Mouse (Mus musculus) left cerebral cortex, adult 2 months (tissue): Measurements from ENCODE around the gene Ttc7b. TPM values are rescaled to one million over a fixed set of nuclear protein-coding genes. Genes with fewer than 3 reads are reported as not detected.

Experiments used
- DNase-seq, 2 experiments: peaks; one replicate each; pipeline ENCODE4 v3.0.0; 2021 to 2022; ENCODE audit warnings: low spot score in 2 of 2, mixed read lengths in 1 of 2; ENCODE audit errors: extremely low spot score in 1 of 2
- H3K27ac ChIP-seq: fragments of 200-600 bp; 2 replicates; pipeline ENCODE4 v1.8.1; 2022
- H3K4me3 ChIP-seq: fragments of 200-600 bp; 2 replicates; pipeline ENCODE4 v1.8.1; 2022
- CTCF ChIP-seq: fragments of 200-600 bp; IDR thresholded peaks from 2 replicates; pipeline ENCODE4 v1.8.1; 2022; ENCODE audit warnings: antibody characterized with exemption, mild to moderate bottlenecking, moderate library complexity
- intact Hi-C: fragments of 180-260 bp; cut with DNase I; formaldehyde crosslinking; loops from one replicate; pipeline ENCODE4 v1.15.1; 2025
- total RNA-seq, 2 experiments: library from RNA; stranded (reverse); gene quantifications; 2 replicates each; pipeline ENCODE4 v1.2.3; 2021

Gene Ttc7b
- total RNA-seq, 2 experiments from 2014 or later = 242 to 253 TPM

DNA sequence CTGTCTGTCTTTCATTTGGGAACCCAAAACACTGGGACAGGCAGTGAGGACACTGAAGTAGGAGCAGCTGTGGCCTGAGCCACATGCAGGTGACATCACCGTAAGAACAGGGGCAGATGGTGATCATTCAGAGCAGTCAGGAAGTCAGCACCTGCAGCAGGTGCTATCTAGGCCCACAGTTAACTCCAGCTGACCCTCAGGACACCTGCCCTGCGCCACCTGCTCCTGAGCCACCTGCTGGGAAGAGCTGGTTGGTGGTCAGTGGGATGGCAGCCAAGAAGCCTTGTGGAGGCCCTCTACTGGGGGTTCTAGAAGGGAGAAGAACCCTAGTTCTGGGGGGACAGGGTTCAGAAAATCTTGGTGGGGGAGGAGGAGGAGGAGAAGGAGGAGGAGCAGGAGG lies 216.3 kb downstream of the Ttc7b start:
- H3K27ac ChIP-seq = peak overlapping the region; percentile 84
- TF ChIP-seq CTCF = no peak
- H3K4me3 ChIP-seq = no peak overlapping the region
- intact Hi-C loops = no loop called here
- no peak for DNase-seq

DNA sequence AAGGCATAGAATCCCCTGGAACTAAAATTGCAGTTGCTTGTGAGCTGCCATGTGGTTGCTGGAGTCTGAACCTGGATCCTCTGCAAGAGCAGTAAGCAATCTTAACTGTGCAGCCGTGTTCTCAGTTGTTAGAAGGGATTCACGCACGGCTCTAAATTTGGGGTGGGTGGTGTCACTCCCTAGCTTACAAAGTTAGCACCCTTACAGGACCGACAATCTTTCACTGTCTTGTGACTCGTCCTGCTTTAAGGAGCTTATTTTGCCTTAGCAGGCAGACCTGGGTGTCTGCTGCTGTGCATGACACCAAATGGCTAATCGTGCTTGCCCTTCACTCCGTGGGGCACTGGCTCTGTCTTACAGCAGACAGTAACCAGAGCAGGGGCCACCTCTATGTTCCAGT lies 217.5 kb downstream of the Ttc7b start:
- no peak overlapping the region for H3K4me3 ChIP-seq
- peak overlapping the region; percentile 84 for H3K27ac ChIP-seq
- intact Hi-C loops = no loop called here
- TF ChIP-seq CTCF = no peak
- no peak for DNase-seq

DNA sequence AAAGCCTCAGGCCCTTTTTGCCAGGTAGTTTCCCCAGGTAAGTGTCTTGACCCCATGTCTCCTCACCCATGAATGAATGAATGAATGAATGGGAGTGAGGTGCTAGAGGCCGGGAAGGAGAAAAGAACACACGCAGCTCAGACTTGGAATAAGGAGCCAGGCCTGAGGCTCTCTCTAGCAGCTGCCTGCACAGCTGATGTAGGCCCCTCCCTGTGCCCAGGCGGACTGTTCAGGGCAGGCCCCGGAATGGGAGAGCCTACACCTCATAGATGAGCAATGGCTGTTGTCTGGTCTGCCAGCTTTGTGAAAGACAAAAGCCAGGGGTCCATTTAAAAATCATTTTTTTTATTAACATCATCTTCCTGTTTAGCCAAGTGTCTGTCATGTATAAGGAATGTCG lies 220.2 kb downstream of the Ttc7b start:
- no peak for TF ChIP-seq CTCF
- no peak for DNase-seq
- intact Hi-C loops = no loop called here
- Histone ChIP-seq H3K4me3 (no peak overlapping the region), H3K27ac (peak overlapping the region; percentile 17; the same call in 1 of the 2 replicates)

DNA sequence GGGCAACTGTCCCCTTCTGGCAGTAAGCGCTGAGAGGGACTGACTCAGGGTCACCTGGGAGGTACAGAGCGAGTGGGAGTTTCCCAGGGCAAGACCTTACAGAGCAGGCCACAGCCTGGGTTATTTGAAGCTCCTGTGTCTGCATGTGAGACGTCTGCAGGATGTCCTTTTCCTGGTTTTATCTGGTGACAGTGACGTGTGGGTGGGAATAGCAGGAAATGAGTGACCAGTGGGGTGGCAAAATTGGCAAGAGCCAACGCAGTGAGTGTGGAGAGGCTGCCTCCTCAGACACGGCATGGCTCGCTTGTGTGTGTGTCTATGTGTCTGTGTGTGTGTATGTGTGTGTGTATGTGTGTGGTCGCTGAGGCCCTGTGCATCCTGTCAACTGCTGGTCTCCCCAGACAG lies 221.3 kb downstream of the Ttc7b start:
- no peak for DNase-seq
- H3K27ac ChIP-seq = peak overlapping the region; percentile 55
- TF ChIP-seq CTCF = no peak
- intact Hi-C loops = no loop called here
- H3K4me3 ChIP-seq = no peak overlapping the region

DNA sequence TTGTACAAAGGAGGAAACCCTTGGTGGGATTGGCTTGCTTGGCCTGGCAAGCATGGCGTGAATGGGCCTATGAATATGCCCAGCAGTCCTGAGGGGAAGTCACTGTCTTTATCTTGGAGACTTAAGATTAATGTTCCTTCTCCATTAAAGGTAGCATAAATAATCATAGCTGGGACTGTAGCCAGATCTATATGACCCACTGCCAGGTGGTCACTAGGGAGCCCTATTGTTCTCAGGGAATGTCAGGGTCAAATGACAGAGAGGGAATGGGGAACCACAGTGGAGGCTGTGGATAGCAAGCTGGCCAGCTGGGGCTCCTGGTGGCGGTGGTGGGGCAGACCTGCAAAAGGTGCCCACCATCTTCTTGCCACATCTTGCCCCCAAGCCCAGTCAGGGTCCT lies 221.8 kb downstream of the Ttc7b start:
- no peak overlapping the region for H3K4me3 ChIP-seq
- H3K27ac ChIP-seq = peak overlapping the region; percentile 55
- intact Hi-C loops = no loop called here
- no peak for DNase-seq
- TF ChIP-seq CTCF = no peak

DNA sequence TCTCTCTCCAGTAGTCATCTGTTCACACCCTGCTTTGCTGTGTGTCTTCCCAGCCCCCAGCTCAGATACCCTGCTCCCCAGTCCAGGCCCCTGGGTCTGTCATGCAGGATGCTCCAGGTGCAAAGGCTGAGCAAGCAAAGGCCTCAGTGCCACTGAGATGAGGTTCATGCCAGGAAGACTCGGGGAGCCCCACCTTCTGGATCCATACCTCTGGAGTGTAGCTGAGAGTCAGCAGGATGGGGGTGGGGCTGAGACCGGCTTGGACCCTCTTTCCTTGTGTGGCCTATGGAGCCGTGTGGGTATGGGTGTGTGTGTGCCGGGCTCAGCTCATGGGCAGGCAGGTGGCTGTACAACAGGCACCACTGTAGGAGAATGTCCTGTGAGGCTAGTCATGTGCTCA lies 222.7 kb downstream of the Ttc7b start:
- no peak for TF ChIP-seq CTCF
- no peak for DNase-seq

DNA sequence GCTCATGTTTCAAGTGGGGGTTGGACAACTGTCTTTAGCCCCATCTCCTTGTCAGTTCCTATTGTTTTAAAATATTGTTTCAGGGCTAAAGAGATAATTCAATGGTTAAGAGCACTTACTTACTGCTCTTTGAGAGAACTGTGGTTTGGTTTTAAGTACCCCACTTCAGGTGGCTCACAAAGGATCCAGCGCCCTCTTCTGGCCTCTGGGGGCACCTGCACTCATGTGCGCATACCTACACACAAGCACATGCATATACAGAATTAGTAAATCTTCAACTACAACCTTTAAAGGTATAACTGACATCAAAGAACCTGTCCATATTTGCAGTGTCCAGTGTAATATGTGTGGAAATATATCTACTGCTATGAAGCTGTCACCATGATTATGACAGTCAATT lies 226.2 kb downstream of the Ttc7b start:
- TF ChIP-seq CTCF = peak; percentile 35
- intact Hi-C loops = no loop called here

More for the DNA sequence above, 222.7 kb downstream of the Ttc7b start:
- intact Hi-C loops = no loop called here
- H3K4me3 ChIP-seq = no peak overlapping the region
- H3K27ac ChIP-seq = peak overlapping the region; percentile 51

DNA sequence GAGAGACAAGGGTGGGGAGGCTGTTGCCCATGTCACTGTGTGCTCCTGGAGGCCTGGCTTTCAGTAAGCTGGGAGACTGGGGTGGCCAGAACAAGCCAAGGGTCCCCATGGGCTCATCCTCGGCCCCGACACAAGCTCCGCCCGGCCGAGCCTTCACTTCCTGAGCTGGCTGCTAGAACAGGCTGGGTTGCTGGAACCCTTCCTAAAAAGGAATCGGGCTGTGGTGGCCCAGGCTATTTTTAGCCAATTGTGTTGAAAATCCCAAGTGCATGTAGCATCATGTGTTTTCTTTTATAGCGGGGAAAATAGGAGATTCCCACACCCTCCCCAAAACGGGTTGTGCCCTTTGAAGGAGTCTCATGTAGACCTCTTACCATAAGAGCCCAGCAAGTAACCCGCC lies 226.7 kb downstream of the Ttc7b start:
- H3K27ac ChIP-seq = peak overlapping the region; percentile 60
- H3K4me3 ChIP-seq = no peak overlapping the region
- intact Hi-C loops = no loop called here
- TF ChIP-seq CTCF = no peak
- no peak for DNase-seq

More for the DNA sequence above, 226.2 kb downstream of the Ttc7b start:
- peak overlapping the region; percentile 60 for H3K27ac ChIP-seq
- H3K4me3 ChIP-seq = no peak overlapping the region
- no peak for DNase-seq

DNA sequence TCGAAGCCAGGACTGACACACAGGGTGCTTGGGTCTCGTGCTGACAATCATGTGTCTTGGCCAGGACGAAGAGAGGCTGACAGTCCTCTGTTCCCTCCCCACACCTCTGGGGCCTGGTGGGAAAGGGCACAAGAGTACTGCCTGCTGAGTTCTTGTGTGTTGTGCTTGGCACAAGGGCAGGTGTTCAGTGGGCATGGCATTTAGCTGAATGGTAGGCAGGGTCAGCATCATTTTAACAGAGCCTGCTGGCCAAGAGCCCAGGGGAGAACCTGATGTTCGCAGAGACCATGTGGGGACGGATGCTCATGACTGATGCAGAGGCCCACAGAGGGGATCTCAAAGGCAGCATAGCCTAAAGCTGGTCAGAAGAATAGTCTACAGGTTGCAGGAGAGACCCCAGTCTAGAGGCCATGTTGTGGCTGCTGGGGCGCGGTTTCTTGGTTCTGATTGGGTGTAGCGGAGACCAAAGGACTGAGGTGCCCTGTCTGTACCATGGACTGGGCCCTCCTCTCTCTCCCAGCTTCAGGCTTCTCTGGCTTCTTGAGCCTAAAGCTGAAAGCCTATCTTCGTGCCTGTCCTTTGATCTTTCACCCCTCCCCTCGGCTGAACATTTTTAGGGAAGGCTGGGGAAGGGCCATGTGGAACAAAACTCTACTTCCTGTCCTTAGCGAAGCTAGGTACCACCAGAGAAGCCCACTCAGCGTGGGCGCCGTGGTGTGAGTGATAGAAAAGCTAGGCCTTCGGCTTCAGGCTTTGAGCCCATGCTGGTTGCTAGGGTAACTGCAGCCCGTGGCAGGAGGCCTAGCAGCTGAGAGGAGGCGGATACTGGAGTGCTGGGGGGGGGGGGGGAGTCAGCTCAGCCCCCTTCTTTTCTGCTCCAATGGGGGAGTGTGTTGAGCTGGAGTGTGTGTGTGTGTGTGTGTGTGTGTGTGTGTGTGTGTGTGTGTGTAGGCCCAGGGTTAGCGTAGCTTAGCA lies 229.6 kb downstream of the Ttc7b start:
- intact Hi-C loops = loop anchor here (1.0 to 2.0 kb wide), 4 partner anchors 14 to 70 kb away; no protein-coding TSS in a partner anchor
- TF ChIP-seq CTCF = no peak
- no peak overlapping the region for H3K4me3 ChIP-seq
- H3K27ac ChIP-seq = peak overlapping the region; percentile 95
- peak; percentile 79 to 81 for DNase-seq

DNA sequence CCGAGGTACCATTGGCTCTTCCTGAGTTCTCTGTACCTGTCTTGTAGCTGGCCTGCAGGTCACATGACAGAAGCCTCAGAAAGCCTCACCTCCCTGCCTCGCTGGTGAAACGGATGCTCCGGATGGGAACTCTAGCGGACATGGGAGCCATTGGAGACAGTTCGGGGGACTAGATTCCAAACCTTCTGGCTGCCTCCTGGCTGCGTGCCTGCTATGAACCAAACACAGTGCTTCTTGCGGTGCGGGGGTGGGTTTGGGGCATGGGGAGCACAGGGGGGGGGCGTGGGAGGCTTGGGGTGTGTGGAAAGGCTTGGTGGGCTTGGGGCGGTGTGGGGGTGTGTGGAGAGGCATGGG lies 230.5 kb downstream of the Ttc7b start:
- Histone ChIP-seq H3K27ac (peak overlapping the region; percentile 95), H3K4me3 (no peak overlapping the region)
- no peak for TF ChIP-seq CTCF
- intact Hi-C loops = loop anchor here (2.0 kb wide), 2 partner anchors 13 to 23 kb away; no protein-coding TSS in a partner anchor
- DNase-seq = no peak

DNA sequence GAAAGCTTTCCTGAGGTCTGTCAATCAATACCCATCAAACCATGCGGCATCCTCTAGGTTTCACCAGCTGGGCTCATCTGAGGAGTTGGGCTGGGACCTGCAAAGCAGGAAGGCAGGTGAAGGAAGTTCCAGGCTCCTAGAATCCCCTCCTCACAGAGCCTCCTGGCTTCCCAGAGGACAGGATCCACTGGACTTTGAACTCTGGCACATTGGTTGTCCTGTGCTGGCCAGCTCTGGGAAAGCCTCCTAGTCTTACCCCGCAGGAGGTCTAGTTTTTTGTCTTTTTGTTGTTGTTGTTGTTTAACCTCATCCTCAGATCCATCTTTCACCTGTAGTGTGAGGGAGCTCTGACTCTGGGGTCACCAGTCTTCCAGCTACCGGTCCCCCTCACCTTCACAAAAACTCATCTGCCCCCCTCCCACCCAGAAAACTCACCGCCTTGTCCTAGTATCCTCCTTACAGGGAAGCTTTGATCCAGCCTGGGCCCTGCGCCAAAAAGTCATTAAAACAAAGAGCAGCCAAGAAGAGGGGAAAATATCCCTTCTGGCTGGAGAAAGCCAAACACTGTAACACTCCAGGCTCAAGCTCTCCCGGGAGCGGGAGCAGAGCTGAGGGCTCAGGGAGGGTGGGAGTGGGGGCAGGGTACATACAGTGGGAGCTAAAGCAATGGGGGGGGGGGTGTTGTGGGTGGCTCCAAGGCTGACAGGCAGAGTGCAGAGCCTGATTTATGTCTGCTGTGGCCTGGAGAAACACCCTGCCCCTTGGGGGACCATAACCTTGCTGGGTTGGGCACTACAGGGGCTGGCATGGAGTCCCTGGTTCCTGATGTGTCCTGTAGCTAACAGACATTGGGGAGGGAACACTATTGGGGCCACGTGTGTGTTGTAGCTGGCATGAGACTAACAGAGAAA lies 231.1 kb downstream of the Ttc7b start:
- DNase-seq = peak; percentile 66 to 70
- intact Hi-C loops = loop anchor here (2.0 kb wide), 2 partner anchors 13 to 23 kb away; no protein-coding TSS in a partner anchor
- Histone ChIP-seq H3K27ac (peak overlapping the region; percentile 89), H3K4me3 (no peak overlapping the region)
- no peak for TF ChIP-seq CTCF

DNA sequence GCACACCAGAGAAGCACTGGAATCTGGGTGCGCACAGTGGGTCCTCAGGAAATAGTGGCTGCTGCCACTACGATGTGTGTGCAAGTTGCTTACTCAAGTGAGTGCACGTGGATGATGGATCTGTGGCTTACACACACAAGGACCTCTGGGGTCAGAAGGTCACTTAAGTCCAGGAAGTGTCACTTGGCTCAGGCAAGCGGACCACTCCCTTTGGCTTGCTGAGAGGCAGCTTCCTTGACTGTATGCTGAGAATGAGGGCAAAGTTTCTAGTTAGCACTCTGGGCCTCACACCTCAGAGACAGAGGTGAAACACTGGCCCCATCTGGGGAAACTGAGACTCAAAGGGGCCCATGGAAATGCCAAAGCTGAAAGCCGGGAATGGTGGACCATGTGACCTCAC lies 232.6 kb downstream of the Ttc7b start:
- no peak for DNase-seq
- no peak for TF ChIP-seq CTCF
- no peak overlapping the region for H3K4me3 ChIP-seq
- H3K27ac ChIP-seq = no peak overlapping the region
- intact Hi-C loops = no loop called here
